Mouse (Mus musculus) spleen, postnatal 10 days (tissue): ENCODE measurements around the gene Dst.
"Not testable (repeated sequence)": the region's sequence is repeated elsewhere in the genome, so short reads cannot be mapped to it uniquely, and the experiment has no call there.

ENCODE experiments used
- DNase-seq, 2 experiments: peaks; one replicate each; pipeline ENCODE4 v3.0.0; 2021 to 2022; ENCODE audit warnings: low spot score in 2 of 2

The Dst gene

DNA sequence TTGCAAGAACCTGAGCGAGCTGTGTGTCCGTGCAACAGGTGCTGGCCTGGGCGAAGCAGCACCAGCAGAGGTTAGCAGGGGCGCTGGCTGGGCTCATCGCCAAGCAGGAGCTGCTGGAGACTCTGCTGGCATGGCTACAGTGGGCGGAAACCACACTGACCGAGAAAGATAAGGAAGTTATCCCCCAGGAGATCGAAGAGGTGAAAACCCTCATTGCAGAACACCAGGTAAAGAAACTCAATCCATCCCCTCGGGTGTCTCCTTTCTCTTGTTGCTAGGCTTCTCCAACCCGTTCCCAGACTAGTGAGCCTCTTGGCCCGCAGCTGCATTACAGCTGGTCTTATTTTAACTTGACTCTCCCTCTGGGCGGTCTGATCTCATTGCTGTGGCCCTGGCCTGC lies 382.3 kb downstream of the Dst start:
- peak; percentile 36 to 67 for DNase-seq

DNA sequence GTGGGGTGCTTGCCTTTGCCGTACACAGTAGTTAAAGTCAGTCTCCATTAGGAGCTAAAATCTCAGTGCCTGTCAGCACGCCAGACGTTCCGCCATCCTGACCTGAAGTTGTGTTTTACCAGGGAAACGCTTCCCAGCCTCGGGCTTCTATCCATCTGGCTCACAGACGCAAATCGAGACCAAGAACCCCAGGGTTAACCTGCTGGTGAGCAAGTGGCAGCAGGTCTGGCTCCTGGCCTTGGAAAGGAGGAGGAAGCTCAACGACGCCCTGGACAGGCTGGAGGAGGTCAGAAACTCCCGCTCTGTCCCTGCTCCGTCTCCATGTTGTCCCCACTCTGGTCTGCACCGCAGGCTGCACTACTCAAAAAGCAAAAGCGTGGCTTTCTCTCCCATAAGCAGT lies 385.2 kb downstream of the Dst start:
- no peak for DNase-seq

DNA sequence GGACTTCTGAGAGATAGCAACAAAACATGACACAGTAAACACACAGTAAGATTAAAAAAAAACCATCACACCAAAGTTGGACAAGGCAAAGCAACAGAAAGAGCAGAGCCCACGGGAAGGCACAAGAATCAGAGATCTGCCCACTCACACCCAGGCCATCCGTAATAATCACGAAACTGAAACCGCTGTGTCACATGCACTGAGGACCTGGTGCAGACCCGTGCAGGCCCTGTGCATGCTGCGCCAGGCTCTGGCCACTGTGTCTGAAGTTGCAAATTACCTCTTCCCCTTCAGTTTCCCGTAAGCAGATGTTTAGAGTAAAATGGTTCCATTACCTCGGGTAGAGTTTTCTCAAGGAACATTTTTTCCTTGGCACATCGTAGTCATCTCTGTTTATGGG lies 389.6 kb downstream of the Dst start:
- DNase-seq, result no peak

DNA sequence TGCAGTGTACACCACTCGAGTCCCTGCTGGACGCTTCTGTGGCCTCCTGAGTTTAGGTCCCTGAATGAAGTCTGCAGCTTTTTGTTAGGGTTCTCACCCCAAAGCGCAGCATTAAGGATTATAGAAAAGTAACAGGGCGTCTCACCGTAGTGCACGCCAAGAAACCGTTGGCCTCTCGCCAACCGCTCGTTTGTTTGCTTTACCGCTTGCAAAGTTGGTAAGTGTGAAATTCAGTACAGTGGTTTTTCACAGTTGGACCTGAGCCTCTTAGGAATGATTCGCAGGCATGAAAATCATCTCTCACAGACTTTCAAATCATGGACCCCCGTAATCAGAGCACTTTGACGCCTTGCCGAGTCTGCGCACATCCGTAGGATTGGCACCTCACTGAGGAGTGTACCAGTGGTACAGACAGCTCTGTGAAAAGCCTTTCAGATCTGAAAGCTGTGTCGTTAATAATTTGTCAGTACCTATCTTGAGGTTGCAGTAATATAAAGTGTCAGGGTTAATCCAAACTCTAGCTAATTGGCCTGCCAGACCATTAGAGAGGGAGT lies 390.7 kb downstream of the Dst start:
- DNase-seq, result no peak

DNA sequence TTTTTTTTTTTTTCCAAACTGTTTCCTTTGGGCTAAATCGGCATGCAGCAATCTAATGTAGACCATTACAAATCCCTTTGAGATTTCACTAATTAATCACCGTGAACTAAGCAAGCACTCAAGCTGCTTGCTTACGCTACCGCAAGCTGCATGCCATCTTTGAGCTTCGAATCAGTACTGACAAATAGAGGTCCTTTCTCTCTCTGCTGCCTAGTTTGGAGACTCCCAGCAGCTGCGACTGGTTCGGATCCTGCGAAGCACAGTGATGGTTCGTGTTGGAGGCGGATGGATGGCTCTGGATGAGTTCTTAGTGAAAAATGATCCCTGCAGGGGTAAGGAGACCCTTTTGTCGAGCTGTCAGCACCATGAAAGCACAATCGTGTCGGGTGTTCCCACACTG lies 391.5 kb downstream of the Dst start:
- no peak for DNase-seq

DNA sequence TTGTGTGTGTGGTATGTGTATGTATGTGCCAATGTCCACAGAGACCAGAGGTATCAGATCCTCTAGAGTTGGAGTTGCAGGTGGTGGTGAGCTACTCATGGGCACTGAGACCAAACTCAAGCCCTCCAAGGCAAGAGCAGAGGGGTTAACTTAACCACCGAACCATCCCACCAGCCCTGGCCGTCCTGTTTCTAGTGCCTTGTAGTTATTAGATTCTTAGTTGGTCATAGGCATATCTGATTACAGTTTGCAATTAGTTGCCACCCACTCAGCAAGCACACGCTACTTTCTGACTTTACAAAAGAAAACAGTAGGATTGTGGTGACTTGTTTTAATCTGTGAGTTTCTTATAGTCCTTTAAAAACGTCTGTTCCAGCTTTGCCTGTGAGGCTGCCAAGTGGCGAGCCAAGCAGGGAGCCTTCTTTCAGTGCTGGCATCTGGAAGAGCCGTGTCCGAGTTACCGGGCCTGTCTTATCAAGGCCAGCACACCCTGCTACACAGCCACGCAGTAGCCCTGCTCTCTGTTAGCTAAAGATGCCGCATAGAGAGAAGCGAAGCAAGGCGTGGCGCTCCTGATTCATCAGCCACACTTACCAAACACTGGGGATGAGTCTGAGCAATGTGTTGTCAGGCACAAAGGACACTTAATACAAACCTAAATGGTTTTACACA lies 392.4 kb downstream of the Dst start:
- DNase-seq, result peak in 1 of 2 experiments; percentile 65

DNA sequence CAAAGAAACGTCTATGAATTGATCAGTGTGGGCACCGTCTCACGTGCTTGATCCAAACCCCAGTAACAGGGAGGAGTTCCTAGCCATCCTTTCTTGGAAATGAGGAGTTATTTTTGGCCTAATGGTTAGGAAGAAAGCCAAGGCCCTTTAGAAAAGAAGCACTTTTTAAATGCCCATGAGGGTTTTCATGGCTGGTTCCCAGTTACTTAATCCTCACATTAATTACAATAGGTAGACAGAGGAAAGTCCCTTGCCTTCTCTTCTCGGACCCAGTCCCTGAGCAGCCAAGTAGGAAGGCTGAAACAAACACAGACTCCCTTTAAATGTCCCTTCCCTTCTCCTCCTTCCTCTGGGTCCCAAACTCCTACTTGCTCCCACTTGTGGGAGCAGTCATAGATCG lies 396.2 kb downstream of the Dst start:
- DNase-seq, result no peak

DNA sequence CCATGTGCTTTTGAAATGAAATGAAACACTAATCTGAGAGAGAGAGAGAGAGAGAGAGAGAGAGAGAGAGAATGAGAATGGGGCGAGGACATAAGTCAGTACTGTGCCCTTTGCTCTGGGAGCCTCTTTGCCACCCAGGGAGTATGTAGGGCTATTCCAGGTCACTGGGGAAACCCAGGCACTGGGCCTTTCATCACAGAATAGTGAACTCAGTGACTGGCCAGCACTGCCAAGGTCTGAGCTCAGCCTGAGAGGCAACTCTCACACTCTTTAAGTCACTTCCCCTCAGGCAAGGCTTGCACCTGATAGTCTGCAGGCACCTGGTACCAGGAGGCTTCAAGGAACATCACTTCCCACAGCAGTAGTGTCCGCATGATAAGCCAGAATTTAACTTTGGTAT lies 398.7 kb downstream of the Dst start:
- DNase-seq, result no peak

DNA sequence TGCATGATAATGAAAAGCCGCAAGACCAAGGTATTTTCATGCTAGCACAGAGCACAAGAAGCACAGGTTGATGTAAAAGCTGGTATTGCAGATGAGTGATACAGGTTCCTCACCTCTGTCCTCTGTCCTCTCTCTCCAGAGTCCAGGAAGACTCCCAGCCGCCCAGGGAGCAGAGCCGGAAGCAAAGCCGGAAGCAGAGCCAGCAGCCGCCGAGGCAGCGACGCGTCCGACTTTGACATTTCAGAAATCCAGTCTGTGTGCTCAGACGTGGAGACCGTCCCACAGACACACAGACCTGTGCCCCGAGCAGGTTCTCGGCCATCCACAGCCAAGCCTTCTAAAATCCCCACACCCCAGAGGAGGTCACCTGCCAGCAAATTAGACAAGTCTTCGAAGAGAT lies 399.2 kb downstream of the Dst start:
- no peak for DNase-seq

DNA sequence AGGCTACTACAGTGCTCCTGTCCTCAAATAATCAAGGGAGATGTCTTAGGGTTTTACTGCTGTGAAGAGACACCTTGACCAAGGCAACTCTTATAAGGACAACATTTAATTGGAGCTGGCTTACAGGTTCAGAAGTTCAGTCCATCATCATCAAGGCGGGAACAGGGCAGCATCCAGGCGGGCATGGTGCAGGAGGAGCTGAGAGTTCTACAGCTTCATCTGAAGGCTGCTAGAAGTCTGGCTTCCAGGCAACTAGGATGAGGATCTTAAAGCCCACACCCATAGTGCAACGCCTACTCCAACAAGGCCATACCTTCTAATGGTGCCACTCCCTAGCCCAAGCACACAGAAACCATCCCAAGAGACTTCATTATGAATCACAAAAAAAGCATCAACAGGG lies 400.8 kb downstream of the Dst start:
- DNase-seq, result not testable (repeated sequence)

DNA sequence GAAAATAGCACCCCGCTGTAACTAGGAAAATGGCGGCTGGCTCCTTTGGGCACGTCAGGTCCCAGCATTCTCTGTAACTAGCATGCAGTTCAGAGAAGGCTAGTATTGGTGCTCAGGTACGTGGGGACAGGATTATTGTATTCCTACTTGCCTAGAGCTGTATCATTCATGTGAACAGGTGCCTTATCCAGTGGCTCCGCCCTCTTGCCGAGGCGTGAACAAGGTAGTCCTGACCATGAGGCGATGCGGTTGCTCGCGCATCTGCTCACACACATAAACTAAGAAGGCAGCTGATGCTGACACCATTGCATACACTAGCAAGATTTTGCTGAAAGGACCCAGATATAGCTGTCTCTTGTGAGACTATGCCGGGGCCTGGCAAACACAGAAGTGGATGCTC lies 401.4 kb downstream of the Dst start:
- DNase-seq, result no peak

DNA sequence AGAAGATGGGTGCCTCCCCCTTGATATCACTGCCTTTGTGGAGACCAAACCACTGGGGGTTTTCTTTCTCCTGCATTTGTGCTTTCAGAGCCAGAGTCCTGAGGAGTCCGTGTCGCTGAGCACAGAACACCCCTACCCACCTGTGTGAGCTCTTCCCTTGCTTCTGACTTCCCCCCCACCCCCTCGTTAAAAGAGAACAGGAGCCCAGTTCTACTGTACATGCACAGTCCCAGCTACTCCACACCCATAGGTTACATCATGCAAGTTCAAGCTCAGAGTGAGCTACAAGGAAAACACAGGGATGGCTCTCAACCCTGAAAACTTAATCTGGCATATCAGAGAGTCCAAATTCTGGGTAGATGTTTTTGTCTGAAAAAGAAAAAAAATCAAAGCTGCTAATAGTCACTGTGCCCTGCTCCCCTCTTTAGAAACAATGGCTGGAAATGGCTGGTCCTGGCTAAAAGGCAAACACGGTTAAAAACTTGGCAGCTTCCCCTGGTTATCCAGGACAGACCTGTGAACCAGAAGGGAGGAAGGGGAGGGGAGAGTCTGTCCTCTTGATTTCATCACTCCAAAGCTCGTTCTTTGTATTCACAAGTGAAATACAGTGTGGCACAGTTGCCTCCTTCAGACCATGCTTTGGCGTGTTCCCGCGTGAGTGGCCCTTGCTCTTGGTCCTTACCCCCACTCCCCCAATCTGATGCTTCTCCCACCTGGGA lies 402.7 kb downstream of the Dst start:
- no peak for DNase-seq

DNA sequence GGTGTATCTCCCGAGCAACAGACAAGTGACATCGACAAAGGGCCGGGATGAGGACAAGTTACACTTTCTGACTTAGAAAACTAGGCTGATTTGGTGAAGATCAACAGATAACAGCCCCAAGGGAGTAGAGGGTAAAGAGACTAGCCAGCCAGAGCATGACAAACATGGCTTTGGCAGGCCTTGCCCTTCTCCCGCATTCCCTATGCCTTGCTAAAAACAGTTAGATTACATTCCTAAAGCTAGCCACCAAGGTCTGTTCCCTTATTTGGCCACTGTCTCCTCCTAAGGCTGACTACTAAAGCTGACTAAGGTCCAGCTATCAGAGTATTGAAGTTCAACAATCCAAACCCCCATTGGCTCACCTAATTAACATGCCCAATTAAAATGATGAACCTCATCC lies 404.8 kb downstream of the Dst start:
- DNase-seq, result no peak

DNA sequence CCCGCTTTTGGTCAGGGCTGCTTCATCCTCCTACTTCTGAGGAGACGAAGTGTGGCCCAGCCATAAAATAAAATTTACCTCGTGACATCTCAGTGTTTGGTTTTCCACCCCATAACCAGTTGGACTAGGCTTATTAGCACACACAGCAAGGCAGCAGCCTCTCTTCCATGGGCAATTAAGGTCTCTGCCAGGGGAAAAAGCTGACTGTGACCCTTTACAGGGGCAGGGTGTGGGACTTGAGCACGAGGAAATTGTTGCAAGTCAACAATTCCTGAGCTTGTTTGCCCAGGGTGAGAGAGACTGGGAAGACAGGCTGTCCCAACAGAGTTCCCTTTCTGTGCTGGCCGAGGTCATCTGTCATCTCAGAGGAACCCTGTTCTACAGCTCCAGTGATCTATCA lies 407.4 kb downstream of the Dst start:
- DNase-seq, result no peak

DNA sequence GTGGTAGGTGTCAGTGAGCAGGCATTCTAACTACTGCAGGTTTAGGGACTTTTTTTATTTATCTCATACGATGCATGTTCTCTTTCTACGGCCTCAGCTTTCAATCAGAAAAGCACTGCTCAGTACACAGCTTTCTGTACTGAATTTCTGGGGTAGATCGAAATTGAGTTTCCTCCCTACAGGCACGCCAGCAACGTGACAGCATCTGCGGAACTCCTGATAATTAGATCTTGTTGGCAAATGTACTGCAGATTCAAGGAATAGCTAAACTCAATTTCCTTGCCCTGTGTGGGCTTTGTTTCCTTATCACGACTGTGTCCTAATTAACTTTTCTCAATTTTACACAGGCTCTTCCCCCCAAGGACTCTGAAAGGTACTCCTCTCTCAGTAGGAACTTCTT lies 416.2 kb downstream of the Dst start:
- no peak for DNase-seq

DNA sequence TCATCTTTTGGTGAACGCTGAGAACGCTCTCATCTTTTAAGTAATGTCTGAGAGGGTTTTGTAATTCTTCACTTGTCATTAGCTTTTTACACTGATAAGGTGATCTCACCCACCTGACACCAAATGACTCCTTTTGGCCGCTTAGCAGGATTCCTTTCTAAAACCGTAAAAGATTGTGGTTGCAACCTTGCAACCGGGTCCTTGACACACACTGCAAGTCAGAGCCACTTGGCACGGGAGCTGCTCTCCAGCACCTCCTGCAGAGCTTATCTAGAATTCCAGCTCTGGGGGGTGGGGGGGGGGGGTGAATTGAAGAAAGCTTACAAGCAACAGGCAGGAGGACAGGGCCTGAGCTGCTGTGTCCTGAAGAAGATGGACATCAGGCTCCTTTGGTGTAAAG lies 420.6 kb downstream of the Dst start:
- DNase-seq, result no peak

DNA sequence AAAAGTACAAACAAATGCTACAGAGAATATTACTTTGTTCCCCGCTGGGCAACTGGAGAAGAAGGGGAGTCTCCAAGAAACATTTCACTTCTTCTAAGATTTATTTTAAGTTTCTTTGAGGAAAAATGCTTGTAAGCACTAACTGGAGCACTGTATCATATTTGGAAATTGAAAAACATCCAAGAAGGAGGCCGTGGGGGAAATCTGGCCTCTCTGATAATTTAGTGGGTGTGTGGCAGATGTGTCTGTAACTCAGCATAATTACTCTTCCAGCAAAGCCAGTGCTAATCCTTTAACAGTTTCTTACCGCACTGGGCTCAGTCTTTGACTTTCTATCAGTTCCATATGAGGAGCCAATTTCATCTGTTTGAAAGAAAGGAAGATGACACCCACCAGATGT lies 423.7 kb downstream of the Dst start:
- DNase-seq, result no peak
